Mouse (Mus musculus): ENCODE measurements at regions not wholly inside any gene's neighbourhood (a gene's known extent, or its start where the extent isn't known, plus 50 kb on each side); places are given as distances from the start of the nearest gene placed in this dataset.

DNA sequence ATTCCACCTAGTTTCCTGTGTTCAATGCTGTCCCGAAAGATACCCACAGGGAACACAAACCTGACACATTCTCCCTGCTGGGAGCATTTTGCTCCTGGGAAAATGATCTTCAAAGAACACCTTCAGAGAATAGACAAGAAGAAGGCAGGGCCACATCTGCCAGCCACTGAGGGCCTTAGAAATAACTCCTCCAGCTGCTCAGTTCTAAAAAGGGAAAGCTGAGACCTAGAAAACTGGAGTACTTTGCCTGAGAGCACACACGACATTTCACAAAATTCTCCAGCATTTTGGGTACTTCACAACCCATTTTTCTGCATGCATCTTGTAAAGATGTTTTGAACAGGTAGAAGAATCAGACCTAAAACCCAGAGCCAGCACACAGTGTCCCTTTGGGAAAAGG, 519.6 kb downstream of the Insc start:
- TF ChIP-seq CTCF (IDR thresholded peaks at IDR 0.05; ENCODE audit: borderline replicate concordance, insufficient read depth, low read depth, low read length) = no peak
- no peak for TF ChIP-seq POLR2A (IDR thresholded peaks at IDR 0.05; ENCODE audit: borderline replicate concordance, insufficient read depth, low read length)

Measured in cerebellum, adult 2 months (tissue).